Mouse (Mus musculus): ENCODE data around the gene Kctd8.

The Kctd8 gene

DNA sequence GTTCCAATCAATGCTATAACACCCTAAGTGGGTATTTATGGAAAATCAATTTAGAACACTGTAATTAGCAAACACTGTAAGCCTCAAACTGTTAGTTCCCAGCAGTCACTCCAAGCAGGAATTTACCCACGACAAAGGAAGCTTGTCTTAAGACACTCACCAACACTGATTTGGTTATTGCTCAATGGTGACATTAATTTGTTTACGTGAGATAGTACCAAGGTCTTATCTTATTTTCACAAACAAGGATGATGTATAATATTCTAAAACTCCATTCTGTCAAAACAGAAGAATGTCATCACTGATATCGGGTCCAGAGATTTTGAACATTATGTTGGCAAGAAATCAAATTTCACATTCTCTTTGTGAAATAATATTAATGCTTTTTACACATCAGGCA, 185.0 kb downstream of the Kctd8 start:
- DNase-seq = no peak

DNA sequence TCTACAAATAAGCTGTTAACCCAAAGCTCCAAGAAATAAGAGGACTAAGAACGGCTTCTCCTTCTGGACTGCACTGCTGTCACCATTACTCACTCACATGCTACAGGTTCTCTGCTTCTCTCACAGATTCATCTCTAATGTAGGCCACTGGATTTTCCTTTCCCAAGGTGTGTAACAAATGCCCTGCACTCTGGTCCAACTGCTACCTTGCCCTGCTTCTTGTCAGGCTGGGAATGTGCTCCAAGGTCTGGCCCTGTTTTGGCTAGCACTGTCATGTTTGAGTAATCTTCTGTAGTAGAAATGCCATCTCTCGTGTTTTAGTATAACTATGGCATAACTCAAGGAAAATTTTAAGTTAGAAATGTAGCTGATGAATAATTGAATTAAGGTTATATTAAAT, 195.7 kb downstream of the Kctd8 start:
- no peak for DNase-seq

DNA sequence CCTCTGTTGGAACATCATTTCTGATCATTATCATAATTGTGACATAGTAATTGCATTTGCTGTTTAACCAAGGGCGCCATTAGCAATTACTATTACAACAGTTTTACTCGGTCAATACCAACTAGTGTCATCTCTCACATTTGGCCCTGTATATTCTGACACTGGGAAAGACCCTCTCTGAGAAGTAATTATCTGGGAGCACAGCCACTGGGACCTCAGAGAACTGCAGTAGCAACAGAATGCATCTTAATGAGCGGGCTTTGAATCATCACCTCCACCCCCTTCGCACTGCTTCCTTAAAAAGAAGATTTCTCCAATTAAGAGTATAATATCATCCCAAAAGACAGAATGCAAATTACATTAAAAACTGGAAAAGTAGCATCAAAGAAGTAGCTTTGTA, 200.4 kb downstream of the Kctd8 start:
- no peak for DNase-seq

DNA sequence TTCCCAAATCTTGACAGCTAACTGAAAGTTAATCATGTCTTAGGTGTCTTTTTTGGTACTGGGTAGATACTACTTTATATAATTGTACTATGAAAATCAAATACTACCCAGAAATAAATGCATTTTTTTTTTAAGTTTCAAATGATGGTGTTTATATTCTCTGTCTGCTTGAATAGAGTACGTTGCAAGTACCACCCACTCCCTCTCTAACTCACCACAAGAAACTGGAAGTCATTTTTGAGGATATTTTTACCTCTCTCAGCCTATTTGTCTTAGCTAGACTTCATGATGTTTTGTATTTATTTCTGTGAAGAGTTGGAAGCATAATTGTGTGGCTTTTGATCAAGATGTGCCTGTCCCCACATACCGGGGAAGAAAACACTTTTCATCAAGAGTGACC, 232.8 kb downstream of the Kctd8 start:
- no peak for DNase-seq

DNA sequence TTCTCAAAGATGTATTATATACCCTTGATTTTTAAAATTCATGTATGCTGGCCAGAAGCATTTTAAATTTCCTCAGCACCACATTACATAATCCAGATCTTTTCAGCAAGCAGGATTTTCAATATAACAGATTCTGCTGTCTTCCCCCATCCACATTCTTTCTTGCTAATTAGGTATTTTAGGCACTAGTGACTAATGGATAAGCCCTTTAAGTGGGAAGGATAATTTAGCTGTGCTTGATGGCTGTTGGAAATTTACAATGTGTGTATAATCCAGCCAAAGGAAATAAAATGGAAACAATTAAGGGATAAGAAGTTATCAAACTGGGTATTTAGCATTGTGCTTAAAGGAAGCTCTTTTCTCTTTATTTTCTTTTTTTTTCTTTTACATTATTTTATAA, 252.6 kb downstream of the Kctd8 start:
- no peak for DNase-seq
